Mouse (Mus musculus): ENCODE measurements around the gene Atg4a.
A peak's percentile ranks its signal among the peaks of the same experiment; 100 is the strongest.

Atg4a gene

DNA sequence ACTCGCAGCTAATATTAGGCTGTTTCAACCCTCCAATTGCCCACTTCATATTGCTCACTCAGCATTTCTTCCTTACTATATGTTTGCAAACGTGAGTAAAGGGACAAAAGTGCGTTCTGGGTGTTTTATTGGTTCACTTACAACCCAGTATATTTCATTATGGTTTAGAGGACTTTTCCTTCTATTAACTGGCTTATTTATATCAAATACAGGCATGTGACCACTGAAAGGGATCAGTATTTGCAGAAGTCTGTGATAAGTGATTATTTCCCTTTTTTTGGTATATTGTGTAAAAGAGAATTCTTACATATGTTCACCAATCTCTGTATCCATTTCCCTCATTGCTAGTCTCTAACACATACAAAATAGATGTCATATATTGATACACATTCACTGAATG, 203.7 kb downstream of the Atg4a start:
- DNase-seq, result no peak

DNA sequence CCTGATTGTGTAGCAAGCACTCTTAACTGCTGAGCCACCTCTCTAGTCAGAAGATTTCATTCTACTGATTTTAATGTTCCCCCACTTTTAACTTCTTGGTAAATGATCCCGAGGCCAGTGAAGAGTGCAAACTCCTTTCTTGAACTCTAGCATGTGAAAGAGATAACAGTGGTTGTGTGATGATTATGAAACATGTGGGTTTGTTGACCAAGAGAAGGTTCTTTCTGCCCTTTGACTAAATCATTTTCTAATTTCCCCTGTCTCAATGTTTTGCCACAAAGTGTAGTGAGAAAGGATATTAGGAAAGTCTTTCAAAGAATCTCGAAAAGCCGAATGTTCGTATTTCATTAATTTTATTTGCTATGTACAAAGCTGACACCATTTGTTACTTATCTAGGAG, 208.4 kb downstream of the Atg4a start:
- no peak for DNase-seq

DNA sequence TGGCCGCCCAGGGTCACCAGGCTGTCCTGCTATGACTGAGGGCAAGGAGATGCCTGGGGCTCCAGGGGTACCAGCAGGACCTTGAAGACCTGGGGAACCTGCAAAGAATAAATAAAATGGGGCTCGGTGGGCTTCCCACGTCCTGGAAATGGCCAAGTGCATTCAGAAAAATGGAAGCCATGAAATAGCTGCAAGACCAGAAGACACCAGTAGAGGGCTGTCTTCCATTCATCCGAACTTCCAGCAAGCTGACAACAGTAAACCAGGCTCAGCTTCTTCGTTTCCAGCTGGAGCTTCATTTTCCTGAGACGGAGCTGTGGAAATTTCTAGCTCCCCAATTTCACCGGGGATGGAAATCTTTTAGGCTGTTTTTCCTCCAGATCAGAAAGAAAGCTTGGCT, 218.6 kb downstream of the Atg4a start:
- peak; percentile 25 for DNase-seq

DNA sequence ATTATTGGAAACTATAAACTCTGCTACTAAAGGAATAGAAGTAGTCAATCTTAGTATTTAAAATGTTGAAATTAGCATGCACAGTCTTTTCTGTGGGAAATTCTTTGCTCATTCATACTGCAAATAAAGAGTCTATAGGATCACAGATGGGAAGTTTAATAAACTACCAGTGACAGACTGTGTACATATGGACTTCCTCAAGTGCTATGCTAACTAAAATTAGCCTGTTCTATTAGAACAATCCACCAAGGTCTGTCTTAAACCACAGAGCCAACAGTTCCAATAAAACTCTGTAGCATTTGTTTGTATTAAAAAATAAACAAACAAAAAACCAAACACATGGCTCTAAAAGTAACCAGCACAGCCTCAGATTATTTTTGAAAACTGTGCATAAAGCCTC, 238.3 kb downstream of the Atg4a start:
- no peak for DNase-seq

DNA sequence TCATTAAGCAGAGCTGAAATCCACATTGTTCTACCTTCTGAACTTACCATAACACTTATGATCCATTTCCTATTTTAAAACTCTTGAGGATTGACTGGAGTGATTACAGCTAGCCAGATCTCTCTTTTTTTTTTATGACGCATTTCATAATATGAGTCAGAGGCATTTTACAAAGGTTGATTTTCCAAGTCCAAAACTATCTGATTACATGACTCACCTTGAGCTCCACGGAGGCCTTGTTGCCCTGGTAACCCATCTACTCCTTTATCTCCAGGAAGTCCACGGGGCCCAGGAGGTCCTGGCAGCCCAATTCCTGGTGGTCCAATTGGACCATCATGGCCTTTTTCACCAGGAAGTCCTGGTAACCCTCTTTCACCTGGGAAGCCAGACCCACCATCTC, 242.3 kb downstream of the Atg4a start:
- DNase-seq, result no peak

DNA sequence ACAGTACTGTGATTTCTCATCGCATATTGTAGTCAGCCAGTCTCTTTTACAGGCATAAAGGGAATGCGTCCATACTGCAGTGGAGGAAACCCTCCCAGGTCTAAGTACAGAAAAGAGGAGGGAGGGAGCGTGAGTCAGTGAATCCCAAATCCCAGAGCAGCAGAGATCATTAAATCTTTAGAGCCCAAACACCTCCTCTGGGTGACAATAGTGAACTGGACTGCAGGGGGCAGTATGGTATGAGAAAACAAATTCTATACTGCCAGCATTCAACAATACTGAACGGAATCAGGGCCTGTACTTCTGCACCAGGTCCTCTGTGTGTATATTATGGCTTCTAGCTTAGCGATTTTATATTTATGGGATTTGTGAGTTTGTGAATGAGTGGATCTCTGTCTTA, 256.1 kb downstream of the Atg4a start:
- DNase-seq, result peak; percentile 39

Measured in lung, postnatal 36 days (tissue).